In genomic region chr17:10336558-10336957, GRCm38 (mm10) we compare ENCODE assay signal across 11 mouse cellular contexts. TPM values are rescaled to one million over a fixed set of nuclear protein-coding genes. Genes with fewer than 3 reads are reported as not detected.
A peak's percentile ranks its signal among the peaks of the same experiment; 100 is the strongest.
DNase-seq lines count a peak whose midpoint lies in the region; ATAC-seq and TF ChIP-seq lines count a peak whose summit lies in the region.
"Had no signal": no experiment of that assay in that cellular context is flagged by ENCODE, and none has a peak within 500 bp of the region (broad histone marks: within the 10 kb centered on the region; RNA-seq: fewer than 3 reads in every experiment).

No protein-coding gene starts in this region.

- no peaks in the 10 kb centered on the region for H3K9me3 ChIP-seq in liver, postnatal 0 days (ENCODE audit: low read length)
- H3K9me3 ChIP-seq in hindbrain, embryonic 16.5 days (ENCODE audit: control insufficient read depth, low read length): no peaks in the 10 kb centered on the region
- H3K9me3 ChIP-seq in neural tube, embryonic 15.5 days (replicated peaks): no peaks in the 10 kb centered on the region
- H3K9me3 ChIP-seq: limb, embryonic 13.5 days had no signal

- H3K4me1 ChIP-seq in liver, postnatal 0 days (ENCODE audit: insufficient read depth): no peaks in the 10 kb centered on the region
- peaks cover 14% of the 10 kb centered on the region for H3K4me1 ChIP-seq in hindbrain, embryonic 16.5 days (ENCODE audit: control insufficient read depth, insufficient read depth, low read depth, low read length)
- H3K4me1 ChIP-seq in neural tube, embryonic 15.5 days: peaks cover 32% of the 10 kb centered on the region

- H3K9ac ChIP-seq in liver, postnatal 0 days (replicated peaks): no peak overlapping the region
- H3K9ac ChIP-seq in hindbrain, embryonic 16.5 days (ENCODE audit: low read depth, low read length): no peak overlapping the region
- H3K9ac ChIP-seq in neural tube, embryonic 15.5 days (replicated peaks): no peak overlapping the region
- H3K9ac ChIP-seq: limb, embryonic 13.5 days had no signal

- H3K27ac ChIP-seq in liver, postnatal 0 days (ENCODE audit: low read depth): no peak overlapping the region
- peak overlapping the region; percentile 88 for H3K27ac ChIP-seq in hindbrain, embryonic 16.5 days (ENCODE audit: low read depth, low read length)
- peak overlapping the region; percentile 85 for H3K27ac ChIP-seq in neural tube, embryonic 15.5 days (replicated peaks)
- H3K27ac ChIP-seq: limb, embryonic 13.5 days had no signal

- 79% methylated on average over 12 of the region's 12 CpGs for WGBS in liver, postnatal 0 days (ENCODE audit: insufficient replicate concordance)
- 61% methylated on average over 12 of the region's 12 CpGs for WGBS in hindbrain, embryonic 16.5 days
- WGBS in neural tube, embryonic 15.5 days: 68% methylated on average over 12 of the region's 12 CpGs

- no peak overlapping the region for H3K4me2 ChIP-seq in liver, postnatal 0 days (ENCODE audit: low read depth, low read length)
- H3K4me2 ChIP-seq in hindbrain, embryonic 16.5 days (ENCODE audit: low read length): no peak overlapping the region; the same call in 1 of the 2 replicates
- H3K4me2 ChIP-seq in neural tube, embryonic 15.5 days: peak overlapping the region; percentile 60; the same call in 1 of the 2 replicates

- H3K27me3 ChIP-seq in liver, postnatal 0 days (ENCODE audit: insufficient read depth, low read length): peaks cover 15% of the 10 kb centered on the region
- H3K27me3 ChIP-seq in hindbrain, embryonic 16.5 days (replicated peaks; ENCODE audit: control insufficient read depth, insufficient read depth, low read length): no peaks in the 10 kb centered on the region
- no peaks in the 10 kb centered on the region for H3K27me3 ChIP-seq in neural tube, embryonic 15.5 days (replicated peaks)
- H3K27me3 ChIP-seq: limb, embryonic 13.5 days had no signal

- ATAC-seq in liver, postnatal 0 days: no peak
- no peak for ATAC-seq in hindbrain, embryonic 16.5 days
- no peak for ATAC-seq in neural tube, embryonic 15.5 days (ENCODE audit: low FRiP score)
- ATAC-seq: lung, postnatal 0 days had no signal

- no peak for TF ChIP-seq CTCF in liver, postnatal 0 days (IDR thresholded peaks at IDR 0.05; ENCODE audit: low read depth)

- peak; percentile 10 to 52 for DNase-seq in adrenal gland, adult (ENCODE audit: inconsistent age in 2 of 2, low spot score in 1 of 2)
- no peak for DNase-seq in adrenal gland, postnatal 14 days
- peak; percentile 7 for DNase-seq in liver, postnatal 0 days
- no peak for DNase-seq in liver
- no peak for DNase-seq in spleen, adult 12 weeks (ENCODE audit: low spot score)
- DNase-seq in layer of hippocampus, adult 9-10 months (ENCODE audit: low spot score): no peak

- no peak for TF ChIP-seq EP300 in liver, postnatal 0 days (IDR thresholded peaks at IDR 0.05; ENCODE audit: low read depth)

- no peak overlapping the region for H3K4me3 ChIP-seq in liver, postnatal 0 days (ENCODE audit: low read depth, low read length)
- H3K4me3 ChIP-seq in hindbrain, embryonic 16.5 days (ENCODE audit: low read length): no peak overlapping the region
- H3K4me3 ChIP-seq in neural tube, embryonic 15.5 days (replicated peaks): no peak overlapping the region
- H3K4me3 ChIP-seq: erythroblast, embryonic 14.5 days had no signal

- H3K36me3 ChIP-seq in liver, postnatal 0 days (replicated peaks; ENCODE audit: insufficient read depth, low read length): no peaks in the 10 kb centered on the region
- H3K36me3 ChIP-seq in hindbrain, embryonic 16.5 days (ENCODE audit: control insufficient read depth, insufficient read depth, low read length): no peaks in the 10 kb centered on the region
- H3K36me3 ChIP-seq in neural tube, embryonic 15.5 days: no peaks in the 10 kb centered on the region
- H3K36me3 ChIP-seq: limb, embryonic 13.5 days had no signal

RNA-seq across cellular contexts. Expression of gene Qk, which starts 16.9 kb away (rescaled TPM):
- total RNA-seq in adrenal gland, postnatal 14 days (2021): 253 and 270 TPM in 2 replicates
- polyA plus RNA-seq in liver, postnatal 0 days (2015; fragmentation: Nextera tagmentation; extraction: Ambion mirVana): 9.1 and 9.9 TPM in 2 replicates
- polyA plus RNA-seq in hindbrain, embryonic 16.5 days (2015; fragmentation: Nextera tagmentation; extraction: Ambion mirVana): 46.3 and 47.5 TPM in 2 replicates
- polyA plus RNA-seq in neural tube, embryonic 15.5 days (2015; fragmentation: Nextera tagmentation; extraction: Ambion mirVana): 38.9 and 44.0 TPM in 2 replicates

Comparison
In these comparisons a context has a peak if more than half of its experiments do, and no peak if none do; other contexts are left out.
1. DNase-seq: peak in adrenal gland, adult (2 of 2) and liver, postnatal 0 days (single experiment); none in adrenal gland, postnatal 14 days (single experiment), liver (single experiment), spleen, adult 12 weeks (single experiment) and layer of hippocampus, adult 9-10 months (single experiment).